Mouse (Mus musculus) limb, embryonic 14.5 days (tissue): Measurements from ENCODE around the gene Smoc2. TPM values are rescaled to one million over a fixed set of nuclear protein-coding genes. Genes with fewer than 3 reads are reported as not detected.

Experiments
- ATAC-seq: fragments of 200-750 bp; cut with Nextera tagmentation; 2 replicates; pipeline ENCODE4 v1.8.0; 2017; ENCODE audit warnings: low read depth, moderate number of reproducible peaks, moderate TSS enrichment; ENCODE audit not compliant: low FRiP score
- DNase-seq: peaks from one replicate; pipeline ENCODE4 v3.0.0-alpha.2; 2015; ENCODE audit warnings: low spot score
- H3K27ac ChIP-seq: fragments of 300-500 bp; sonication (generic); replicated peaks from 2 replicates; pipeline ENCODE4 v1.5.1; 2014; ENCODE audit warnings: low read depth, mild to moderate bottlenecking, low read length, moderate library complexity, mixed read lengths
- H3K27me3 ChIP-seq: fragments of 300-500 bp; sonication (generic); 2 replicates; pipeline ENCODE4 v1.6.1; 2014; ENCODE audit warnings: low read length, mixed read lengths; ENCODE audit not compliant: control insufficient read depth, insufficient read depth
- H3K36me3 ChIP-seq: fragments of 300-500 bp; sonication (generic); 2 replicates; pipeline ENCODE4 v1.6.1; 2014; ENCODE audit warnings: mild to moderate bottlenecking, low read length, moderate library complexity, mixed read lengths; ENCODE audit not compliant: control insufficient read depth, insufficient read depth
- H3K4me1 ChIP-seq: fragments of 300-500 bp; sonication (generic); 2 replicates; pipeline ENCODE4 v1.6.1; 2014; ENCODE audit warnings: antibody characterized with exemption, low read length, mixed read lengths; ENCODE audit not compliant: control insufficient read depth, insufficient read depth
- H3K4me2 ChIP-seq: fragments of 300-500 bp; sonication (generic); replicated peaks from 2 replicates; pipeline ENCODE4 v1.6.1; 2014; ENCODE audit warnings: low read depth, mild to moderate bottlenecking, low read length, moderate library complexity; ENCODE audit not compliant: severe bottlenecking
- H3K4me3 ChIP-seq: fragments of 300-500 bp; sonication (generic); replicated peaks from 2 replicates; pipeline ENCODE4 v1.5.1; 2014; ENCODE audit warnings: low read length
- H3K9ac ChIP-seq: fragments of 300-500 bp; sonication (generic); 2 replicates; pipeline ENCODE4 v1.6.1; 2014; ENCODE audit warnings: mild to moderate bottlenecking, low read depth, low read length, moderate library complexity; ENCODE audit not compliant: severe bottlenecking
- H3K9me3 ChIP-seq: fragments of 300-500 bp; sonication (generic); 2 replicates; pipeline ENCODE4 v1.6.1; 2016; ENCODE audit warnings: low read length; ENCODE audit not compliant: control insufficient read depth
- POLR2A ChIP-seq: fragments of 200-500 bp; IDR thresholded peaks from 2 replicates; pipeline ENCODE4 v1.8.0; 2012; ENCODE audit warnings: inconsistent platforms, mild to moderate bottlenecking, moderate library complexity, borderline replicate concordance; ENCODE audit not compliant: insufficient read depth, insufficient read length; ENCODE audit errors: extremely low read depth
- WGBS: fragments of 180-500 bp; shearing (Covaris S2); extraction: QIAGEN DNeasy Blood & Tissue Kit; methylation state at CpG from one replicate; pipeline ENCODE4 v1.1.7; 2014; 5-methylcytosine and 5-hydroxymethylcytosine counted together
- polyA plus RNA-seq, 2 experiments: library from polyadenylated mRNA; depleted of rRNA in 1 of 2; stranded (reverse) in 1 of 2; unstranded in 1 of 2; fragments of >200 nt; fragmentation: Nextera tagmentation in 1 of 2; extraction: Ambion mirVana in 1 of 2; gene quantifications; 2 replicates each; pipeline versions ENCODE4 v1.2.1 to v1.2.3; 2012 to 2014

Smoc2 gene
- polyA plus RNA-seq, 2 experiments, result 152 to 168 TPM

GRCm38 (mm10) chr17:14237134-14237533 lies 42.2 kb upstream of the Smoc2 start:
- no peak overlapping the region for H3K9ac ChIP-seq
- no peak overlapping the region for H3K4me2 ChIP-seq
- 32% methylated on average over 6 of the region's 6 CpGs for WGBS
- H3K27ac ChIP-seq, result no peak overlapping the region
- no peak for TF ChIP-seq POLR2A
- DNase-seq (no peak), ATAC-seq (0 out of 2 replicates have a peak, but pooled peaks have one; percentile 28)
- H3K4me1 ChIP-seq, result peaks cover 17% of the 10 kb centered on the region
- H3K4me3 ChIP-seq, result no peak overlapping the region
- H3K9me3 ChIP-seq, result no peaks in the 10 kb centered on the region
- no peaks in the 10 kb centered on the region for H3K27me3 ChIP-seq
- no peaks in the 10 kb centered on the region for H3K36me3 ChIP-seq

- no peak for TF ChIP-seq POLR2A
- no peak for DNase-seq
- no peak for ATAC-seq
- no peak overlapping the region for H3K27ac ChIP-seq
- H3K4me3 ChIP-seq, result no peak overlapping the region
- peaks cover 15% of the 10 kb centered on the region; the same call in 1 of the 2 replicates for H3K4me1 ChIP-seq
- 55% methylated on average over 10 of the region's 10 CpGs for WGBS
- H3K9me3 ChIP-seq, result no peaks in the 10 kb centered on the region
- no peak overlapping the region for H3K4me2 ChIP-seq
- no peaks in the 10 kb centered on the region for H3K27me3 ChIP-seq
- no peak overlapping the region for H3K9ac ChIP-seq
- no peaks in the 10 kb centered on the region for H3K36me3 ChIP-seq
Measured at GRCm38 (mm10) chr17:14239960-14240359, 39.3 kb upstream of the Smoc2 start.

DNA sequence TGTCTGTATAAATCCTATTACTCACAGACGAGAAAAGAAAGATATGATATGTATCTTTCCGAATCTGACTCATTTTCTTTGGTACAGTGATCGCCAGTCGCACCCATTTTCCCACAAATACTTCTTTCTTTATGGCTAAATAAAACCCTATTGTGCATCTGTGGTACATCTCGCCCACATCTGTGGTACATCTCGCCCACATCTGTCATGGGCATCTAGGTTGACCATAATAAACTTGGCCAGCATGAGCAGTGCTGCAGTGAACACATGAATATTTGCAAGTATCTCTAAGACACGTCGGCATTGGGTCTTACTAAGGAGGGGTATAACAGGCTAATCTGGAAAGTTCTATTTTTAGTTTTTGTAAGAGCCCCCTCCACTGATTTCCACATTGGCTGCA lies 36.7 kb upstream of the Smoc2 start:
- Histone ChIP-seq H3K4me2 (no peak overlapping the region), H3K9me3 (no peaks in the 10 kb centered on the region), H3K27ac (no peak overlapping the region), H3K9ac (no peak overlapping the region), H3K4me3 (no peak overlapping the region), H3K36me3 (no peaks in the 10 kb centered on the region), H3K27me3 (no peaks in the 10 kb centered on the region), H3K4me1 (peaks cover 3% of the 10 kb centered on the region; the same call in 1 of the 2 replicates)
- ATAC-seq, result no peak
- no peak for DNase-seq
- WGBS, result 87% methylated on average over 8 of the region's 8 CpGs
- TF ChIP-seq POLR2A, result no peak

DNA sequence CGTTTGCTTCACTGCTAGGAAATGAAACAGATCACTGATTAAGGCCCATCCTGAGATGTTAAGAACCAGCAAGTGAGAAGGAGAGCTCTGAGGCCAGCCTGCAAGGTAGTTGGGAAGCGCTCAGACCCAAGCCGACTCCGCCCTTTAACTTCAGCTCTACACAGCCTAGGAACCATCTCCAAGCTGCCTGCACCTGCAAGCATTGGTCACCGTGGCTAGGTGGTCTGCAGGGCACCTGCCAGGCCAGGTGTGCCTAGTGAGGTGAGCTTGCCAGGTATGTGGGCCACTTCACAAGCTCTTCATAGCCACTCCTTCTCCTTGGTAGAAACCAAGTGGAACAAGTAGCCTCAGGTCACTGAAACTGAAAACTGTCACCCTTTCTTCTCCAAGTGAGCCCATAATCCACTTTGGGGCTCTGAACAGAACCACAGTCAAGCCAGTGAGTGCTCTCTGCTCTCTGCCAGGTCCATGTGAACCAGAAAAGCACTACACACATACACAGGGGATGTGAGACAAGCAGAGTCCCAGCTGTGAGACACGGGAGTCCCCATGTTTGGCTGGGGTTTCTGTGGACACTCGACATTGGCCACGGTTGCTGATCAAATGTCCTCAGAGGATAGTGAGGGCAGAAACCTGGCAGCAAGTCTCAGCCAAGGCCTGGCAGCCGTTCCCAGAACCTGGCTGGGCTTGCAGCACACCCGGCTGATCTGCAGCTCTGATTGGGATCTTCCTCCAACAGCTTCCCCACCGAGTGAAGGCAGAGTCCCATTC lies 34.9 kb upstream of the Smoc2 start:
- ATAC-seq, result no peak
- no peak for TF ChIP-seq POLR2A
- no peak overlapping the region for H3K27ac ChIP-seq

GRCm38 (mm10) chr17:14246266-14246665 lies 33.0 kb upstream of the Smoc2 start:
- 89% methylated on average over 2 of the region's 2 CpGs for WGBS
- no peak overlapping the region for H3K4me3 ChIP-seq
- no peak for TF ChIP-seq POLR2A

More for the DNA sequence above, 34.9 kb upstream of the Smoc2 start:
- no peaks in the 10 kb centered on the region for H3K27me3 ChIP-seq
- no peak for DNase-seq
- H3K9me3 ChIP-seq, result no peaks in the 10 kb centered on the region
- peaks cover 2% of the 10 kb centered on the region; the same call in 1 of the 2 replicates for H3K4me1 ChIP-seq
- H3K36me3 ChIP-seq, result no peaks in the 10 kb centered on the region
- no peak overlapping the region for H3K4me2 ChIP-seq
- no peak overlapping the region for H3K9ac ChIP-seq
- 65% methylated on average over 11 of the region's 11 CpGs for WGBS
- H3K4me3 ChIP-seq, result no peak overlapping the region

More at GRCm38 (mm10) chr17:14246266-14246665, 33.0 kb upstream of the Smoc2 start:
- Histone ChIP-seq H3K4me2 (no peak overlapping the region), H3K4me1 (no peaks in the 10 kb centered on the region), H3K9me3 (no peaks in the 10 kb centered on the region), H3K27ac (no peak overlapping the region), H3K9ac (no peak overlapping the region), H3K36me3 (no peaks in the 10 kb centered on the region), H3K27me3 (no peaks in the 10 kb centered on the region)
- ATAC-seq (no peak), DNase-seq (no peak)
